Mouse (Mus musculus): Measurements from ENCODE around the gene Plcb4. TPM values are rescaled to one million over a fixed set of nuclear protein-coding genes. Genes with fewer than 3 reads are reported as not detected.
A peak's percentile ranks its signal among the peaks of the same experiment; 100 is the strongest.

The Plcb4 gene
- polyA plus RNA-seq, 1 experiment from 2014 or later = 15.9 TPM

DNA sequence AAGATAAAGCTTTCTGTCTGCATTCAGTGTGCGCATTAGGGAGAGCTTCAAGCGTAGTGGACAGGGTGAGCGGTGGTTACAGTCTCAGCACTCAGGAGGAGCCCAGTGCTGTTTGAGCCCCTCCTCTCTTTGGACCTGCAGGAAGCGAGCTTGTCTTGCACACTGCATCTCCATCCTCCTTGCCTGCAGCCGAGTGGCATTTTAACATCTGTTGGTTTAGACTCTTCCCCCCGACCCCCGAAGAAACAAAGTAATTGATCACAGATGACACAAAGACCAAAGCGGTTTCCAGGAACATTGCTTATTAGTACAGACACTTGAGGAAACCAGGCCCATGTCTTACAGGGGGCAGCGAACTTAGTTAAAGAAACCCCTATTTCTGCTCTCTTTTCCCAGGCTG lies 207.6 kb downstream of the Plcb4 start:
- Histone ChIP-seq H3K4me1 (peaks cover 10% of the 10 kb centered on the region), H3K9me3 (no peaks in the 10 kb centered on the region), H3K27me3 (ENCODE audit: poor library complexity, severe bottlenecking) (no peaks in the 10 kb centered on the region), H3K4me3 (no peak overlapping the region), H3K27ac (no peak overlapping the region), H3K36me3 (replicated peaks) (no peaks in the 10 kb centered on the region)
- WGBS = 62% methylated on average over 9 of the region's 9 CpGs
- peak; percentile 29 for DNase-seq (ENCODE audit: extremely low spot score, low spot score)

DNA sequence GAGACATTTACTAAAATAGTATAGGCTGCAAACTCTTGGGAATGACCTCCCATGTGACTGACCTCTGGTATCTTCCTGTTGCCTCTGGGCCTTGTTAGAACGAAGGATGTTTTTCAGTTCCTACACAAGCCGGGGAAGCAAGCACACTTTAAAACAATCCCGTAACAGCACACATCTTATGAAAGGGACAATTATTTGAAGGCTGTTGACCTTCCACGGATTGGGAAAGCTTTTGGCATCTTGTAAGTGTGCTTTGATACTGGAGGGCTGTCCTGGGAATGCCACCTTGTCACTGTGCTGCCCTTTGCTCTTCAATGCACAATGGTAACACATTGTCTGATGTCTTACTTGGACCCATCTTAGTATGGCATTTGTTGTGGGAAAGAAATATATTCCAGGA lies 208.0 kb downstream of the Plcb4 start:
- H3K27me3 ChIP-seq (ENCODE audit: poor library complexity, severe bottlenecking) = no peaks in the 10 kb centered on the region
- DNase-seq (ENCODE audit: extremely low spot score, low spot score) = no peak
- H3K27ac ChIP-seq = no peak overlapping the region
- H3K9me3 ChIP-seq = no peaks in the 10 kb centered on the region
- H3K4me3 ChIP-seq = no peak overlapping the region
- H3K4me1 ChIP-seq = peaks cover 10% of the 10 kb centered on the region
- WGBS = 71% methylated on average over 4 of the region's 4 CpGs
- no peaks in the 10 kb centered on the region for H3K36me3 ChIP-seq (replicated peaks)

DNA sequence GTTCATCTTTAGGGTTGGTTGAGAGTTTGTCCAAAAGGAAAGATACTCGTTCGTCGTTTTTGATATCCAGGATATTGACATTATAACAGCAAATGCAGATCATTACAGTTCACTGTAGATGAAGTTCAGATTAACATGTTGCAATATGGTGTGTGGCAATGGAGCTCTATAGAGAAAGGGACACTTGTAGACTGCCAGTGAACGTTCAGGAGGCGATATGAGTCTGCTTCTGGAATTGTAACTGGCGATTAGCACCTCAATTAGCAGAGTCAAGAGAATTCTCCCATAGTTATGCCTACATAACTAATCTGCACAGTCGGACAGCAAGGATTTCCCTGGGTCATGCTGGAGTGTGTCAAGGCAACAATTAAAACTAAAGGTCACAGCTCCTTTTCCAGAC lies 210.8 kb downstream of the Plcb4 start:
- H3K27me3 ChIP-seq (ENCODE audit: poor library complexity, severe bottlenecking) = no peaks in the 10 kb centered on the region
- no peak overlapping the region for H3K27ac ChIP-seq
- WGBS = 90% methylated on average over 7 of the region's 7 CpGs
- DNase-seq (ENCODE audit: extremely low spot score, low spot score) = no peak
- H3K36me3 ChIP-seq (replicated peaks) = no peaks in the 10 kb centered on the region
- no peaks in the 10 kb centered on the region for H3K9me3 ChIP-seq
- peaks cover 18% of the 10 kb centered on the region for H3K4me1 ChIP-seq
- no peak overlapping the region for H3K4me3 ChIP-seq

DNA sequence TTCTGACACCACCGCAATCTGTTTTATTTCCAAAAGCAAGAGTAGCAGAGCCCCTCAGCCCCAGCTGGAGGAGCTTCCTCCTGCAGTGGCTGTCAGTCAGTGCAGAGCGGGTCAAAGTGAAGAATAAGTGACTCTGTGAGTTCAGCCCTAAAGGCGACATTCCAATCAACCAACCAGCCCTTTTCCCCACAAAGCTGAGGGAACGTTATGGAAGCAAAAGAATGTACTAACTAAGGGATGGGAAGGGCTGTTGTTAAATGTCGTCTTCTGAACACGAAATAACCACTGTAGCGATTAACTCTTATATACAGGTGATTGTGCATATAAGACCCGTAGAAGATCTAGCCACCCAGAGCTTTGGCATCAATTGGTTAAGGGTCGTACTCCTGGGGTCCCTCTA lies 214.3 kb downstream of the Plcb4 start:
- no peak overlapping the region for H3K4me3 ChIP-seq
- H3K27ac ChIP-seq = no peak overlapping the region
- no peak for DNase-seq (ENCODE audit: extremely low spot score, low spot score)
- WGBS = 79% methylated on average over 9 of the region's 9 CpGs
- H3K4me1 ChIP-seq = peaks cover 8% of the 10 kb centered on the region
- no peaks in the 10 kb centered on the region for H3K9me3 ChIP-seq
- no peaks in the 10 kb centered on the region for H3K36me3 ChIP-seq (replicated peaks)
- H3K27me3 ChIP-seq (ENCODE audit: poor library complexity, severe bottlenecking) = no peaks in the 10 kb centered on the region

DNA sequence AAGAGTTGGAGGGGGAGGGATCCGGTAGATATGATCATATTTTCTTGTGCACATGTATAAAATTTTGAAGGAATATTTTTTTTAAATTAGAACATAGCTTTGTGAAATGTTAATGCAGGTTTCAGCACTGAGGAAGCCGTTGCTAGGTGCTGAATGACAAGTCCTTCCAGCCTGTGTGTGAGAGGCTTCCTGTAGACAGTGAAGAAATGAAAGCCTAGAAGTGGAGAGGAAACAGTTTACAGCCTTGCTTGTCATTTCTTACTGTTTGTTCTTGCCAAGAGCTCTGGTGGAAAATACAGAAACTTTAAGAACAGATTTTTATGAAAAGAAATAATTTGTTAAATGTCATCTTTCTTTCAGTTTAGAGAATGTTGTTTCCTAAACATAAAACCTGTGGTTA lies 214.9 kb downstream of the Plcb4 start:
- H3K27me3 ChIP-seq (ENCODE audit: poor library complexity, severe bottlenecking) = no peaks in the 10 kb centered on the region
- 88% methylated on average over 2 of the region's 2 CpGs for WGBS
- no peaks in the 10 kb centered on the region for H3K36me3 ChIP-seq (replicated peaks)
- H3K4me1 ChIP-seq = peaks cover 8% of the 10 kb centered on the region
- no peaks in the 10 kb centered on the region for H3K9me3 ChIP-seq
- DNase-seq (ENCODE audit: extremely low spot score, low spot score) = no peak
- no peak overlapping the region for H3K4me3 ChIP-seq
- no peak overlapping the region for H3K27ac ChIP-seq

DNA sequence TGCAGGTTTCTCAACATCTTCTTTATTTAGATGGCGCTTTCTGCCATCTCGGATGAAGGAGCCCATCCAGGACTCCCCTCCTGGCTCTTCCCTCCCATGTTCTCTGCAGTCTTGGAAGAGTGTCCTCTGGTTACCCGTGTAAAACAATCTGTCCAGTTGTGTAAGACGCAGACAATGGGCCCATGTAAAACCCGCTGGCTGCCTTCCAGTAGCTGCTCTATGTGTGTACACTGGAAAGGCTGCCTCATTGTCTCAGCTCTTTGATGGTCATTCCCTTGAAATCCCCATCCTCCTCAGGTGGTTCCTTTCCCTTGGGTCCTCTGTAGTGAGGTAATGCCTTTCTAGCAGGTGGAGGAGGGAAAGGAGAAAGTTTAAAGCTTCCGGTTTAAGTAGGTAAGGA lies 216.7 kb downstream of the Plcb4 start:
- 90% methylated on average over 6 of the region's 6 CpGs for WGBS
- Histone ChIP-seq H3K4me3 (no peak overlapping the region), H3K27ac (no peak overlapping the region), H3K36me3 (replicated peaks) (no peaks in the 10 kb centered on the region), H3K27me3 (ENCODE audit: poor library complexity, severe bottlenecking) (no peaks in the 10 kb centered on the region), H3K9me3 (no peaks in the 10 kb centered on the region), H3K4me1 (peaks cover 12% of the 10 kb centered on the region)
- no peak for DNase-seq (ENCODE audit: extremely low spot score, low spot score)

DNA sequence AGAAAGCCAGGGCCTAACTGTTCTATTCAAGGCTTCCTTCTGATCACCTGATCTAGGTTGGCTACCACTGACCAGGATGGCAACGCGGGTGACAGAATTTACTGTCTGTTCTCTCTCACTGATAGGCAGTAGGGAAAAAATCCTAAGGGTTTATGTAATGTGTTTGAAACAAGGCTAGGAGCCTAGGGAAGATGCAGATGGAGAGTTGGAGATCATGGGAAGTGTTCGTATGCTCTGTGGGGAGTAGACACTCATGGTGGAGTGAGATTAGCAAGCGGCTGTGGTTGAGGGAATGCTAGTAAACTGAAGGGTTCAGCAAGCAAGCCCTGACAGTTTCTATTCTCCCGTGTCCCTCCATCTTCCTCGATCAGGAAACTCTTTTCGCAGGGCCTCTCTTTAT lies 220.5 kb downstream of the Plcb4 start:
- no peak overlapping the region for H3K4me3 ChIP-seq
- WGBS = 94% methylated on average over 7 of the region's 7 CpGs
- no peaks in the 10 kb centered on the region for H3K9me3 ChIP-seq
- H3K4me1 ChIP-seq = 0 out of 2 replicates have a peak, but pooled peaks cover 7% of the 10 kb centered on the region
- H3K27me3 ChIP-seq (ENCODE audit: poor library complexity, severe bottlenecking) = no peaks in the 10 kb centered on the region
- no peak for DNase-seq (ENCODE audit: extremely low spot score, low spot score)
- no peaks in the 10 kb centered on the region for H3K36me3 ChIP-seq (replicated peaks)
- no peak overlapping the region for H3K27ac ChIP-seq

DNA sequence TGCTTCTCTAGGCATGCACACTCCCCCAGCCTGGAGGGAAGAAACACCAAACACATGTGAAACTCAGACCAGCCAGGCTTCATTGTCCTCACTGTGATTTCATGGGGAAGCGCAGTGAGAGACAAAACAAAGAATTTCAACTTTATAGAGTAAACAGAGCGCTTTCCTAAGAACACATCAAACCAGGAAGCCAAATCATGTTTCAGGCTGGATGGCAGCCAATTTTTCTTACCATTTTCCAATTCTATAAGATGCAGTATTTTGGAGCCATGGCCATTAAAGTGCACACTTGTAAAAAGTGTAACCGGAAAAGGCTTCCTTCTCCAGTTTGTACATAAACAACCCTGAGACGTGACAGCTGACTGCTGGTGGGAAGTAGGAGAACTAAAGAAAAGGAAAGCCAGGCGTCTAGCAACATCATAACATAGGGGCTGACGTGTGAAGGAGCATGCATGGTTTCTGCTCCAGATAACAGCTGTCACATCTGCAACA lies 221.5 kb downstream of the Plcb4 start:
- Histone ChIP-seq H3K4me1 (0 out of 2 replicates have a peak, but pooled peaks cover 7% of the 10 kb centered on the region), H3K36me3 (replicated peaks) (no peaks in the 10 kb centered on the region), H3K4me3 (no peak overlapping the region), H3K27me3 (ENCODE audit: poor library complexity, severe bottlenecking) (no peaks in the 10 kb centered on the region), H3K27ac (0 out of 2 replicates have a peak overlapping the region, but pooled peaks have one; percentile 20), H3K9me3 (no peaks in the 10 kb centered on the region)
- 86% methylated on average over 6 of the region's 6 CpGs for WGBS
- no peak for DNase-seq (ENCODE audit: extremely low spot score, low spot score)

DNA sequence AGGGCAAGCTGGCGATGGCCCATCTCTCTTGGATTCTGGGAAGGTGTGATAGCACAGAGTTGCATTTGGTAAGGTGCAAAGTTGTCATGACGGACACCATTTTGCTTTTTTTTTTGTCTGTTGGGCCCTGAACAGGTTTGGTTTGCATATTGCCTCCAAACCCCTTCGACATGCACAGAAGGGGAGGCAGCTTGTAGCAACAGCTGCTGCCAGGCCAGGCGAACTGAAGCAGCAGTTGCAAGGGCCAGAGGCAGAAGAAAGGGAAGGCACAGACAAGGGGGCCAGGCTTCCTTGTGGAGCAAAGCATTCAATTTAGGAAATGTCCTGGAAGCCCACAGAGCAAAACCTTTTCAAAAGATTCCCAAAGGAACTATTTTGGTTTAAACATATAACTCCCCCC lies 224.5 kb downstream of the Plcb4 start:
- no peaks in the 10 kb centered on the region for H3K27me3 ChIP-seq (ENCODE audit: poor library complexity, severe bottlenecking)
- H3K36me3 ChIP-seq (replicated peaks) = no peaks in the 10 kb centered on the region
- DNase-seq (ENCODE audit: extremely low spot score, low spot score) = no peak
- H3K27ac ChIP-seq = no peak overlapping the region
- no peak overlapping the region for H3K4me3 ChIP-seq
- 0 out of 2 replicates have a peak, but pooled peaks cover 7% of the 10 kb centered on the region for H3K4me1 ChIP-seq
- 87% methylated on average over 4 of the region's 4 CpGs for WGBS
- H3K9me3 ChIP-seq = no peaks in the 10 kb centered on the region

DNA sequence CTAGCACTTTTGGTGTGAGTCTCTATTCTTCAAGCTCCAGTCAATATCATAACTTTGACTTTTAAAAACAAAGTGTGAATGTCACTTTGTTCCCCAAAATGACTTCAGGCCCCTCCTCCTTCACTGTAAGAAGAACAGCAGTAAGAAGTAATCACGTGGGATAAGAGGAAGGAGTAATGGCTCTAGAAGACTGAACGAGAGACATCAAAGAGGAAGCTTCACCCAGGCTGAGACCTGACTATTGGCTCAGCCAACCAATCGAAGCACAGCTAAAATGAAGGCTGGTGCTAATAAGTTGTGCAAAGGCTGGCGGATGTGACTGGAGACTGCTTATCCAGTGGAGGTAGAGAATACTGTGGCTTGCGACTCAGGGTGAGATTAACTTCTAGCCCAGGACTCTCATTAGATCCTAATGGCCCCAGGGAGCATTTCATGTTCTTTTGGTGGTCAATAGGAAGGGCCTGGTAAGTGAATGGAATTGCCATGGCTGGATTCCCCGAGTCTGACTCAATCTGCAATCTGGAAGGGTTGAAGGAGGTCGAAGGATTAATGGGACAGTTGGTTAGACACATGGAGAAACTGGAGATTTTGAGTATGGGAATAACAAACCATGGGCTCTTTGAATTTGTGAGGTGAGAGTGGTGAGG lies 225.8 kb downstream of the Plcb4 start:
- H3K27ac ChIP-seq = no peak overlapping the region
- no peak for DNase-seq (ENCODE audit: extremely low spot score, low spot score)
- WGBS = 78% methylated on average over 7 of the region's 7 CpGs

DNA sequence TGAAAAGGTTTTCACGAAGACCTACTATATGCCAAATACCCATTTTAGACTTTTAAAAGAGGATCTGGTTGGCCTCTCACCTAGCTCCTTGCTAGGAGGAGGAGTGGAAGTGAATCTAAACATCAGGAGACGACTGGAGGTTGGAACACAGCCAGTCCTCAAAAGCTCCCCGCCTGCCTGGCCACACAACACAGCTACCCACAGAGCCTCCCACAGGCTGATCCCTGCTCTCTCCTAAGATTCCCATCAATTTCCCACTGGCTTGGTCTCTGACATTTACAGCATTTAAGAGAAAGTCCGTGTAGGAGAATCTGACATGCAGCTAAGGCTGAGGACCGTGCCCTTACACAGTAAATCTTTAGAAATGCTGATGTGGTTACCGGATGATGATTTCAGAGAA lies 226.8 kb downstream of the Plcb4 start:
- WGBS = 92% methylated on average over 6 of the region's 6 CpGs
- Histone ChIP-seq H3K9me3 (no peaks in the 10 kb centered on the region), H3K4me1 (0 out of 2 replicates have a peak, but pooled peaks cover 2% of the 10 kb centered on the region), H3K4me3 (no peak overlapping the region), H3K36me3 (replicated peaks) (no peaks in the 10 kb centered on the region), H3K27ac (no peak overlapping the region), H3K27me3 (ENCODE audit: poor library complexity, severe bottlenecking) (no peaks in the 10 kb centered on the region)
- DNase-seq (ENCODE audit: extremely low spot score, low spot score) = no peak

More for the DNA sequence above, 225.8 kb downstream of the Plcb4 start:
- Histone ChIP-seq H3K4me3 (no peak overlapping the region), H3K9me3 (no peaks in the 10 kb centered on the region), H3K27me3 (ENCODE audit: poor library complexity, severe bottlenecking) (no peaks in the 10 kb centered on the region), H3K4me1 (0 out of 2 replicates have a peak, but pooled peaks cover 7% of the 10 kb centered on the region), H3K36me3 (replicated peaks) (no peaks in the 10 kb centered on the region)

DNA sequence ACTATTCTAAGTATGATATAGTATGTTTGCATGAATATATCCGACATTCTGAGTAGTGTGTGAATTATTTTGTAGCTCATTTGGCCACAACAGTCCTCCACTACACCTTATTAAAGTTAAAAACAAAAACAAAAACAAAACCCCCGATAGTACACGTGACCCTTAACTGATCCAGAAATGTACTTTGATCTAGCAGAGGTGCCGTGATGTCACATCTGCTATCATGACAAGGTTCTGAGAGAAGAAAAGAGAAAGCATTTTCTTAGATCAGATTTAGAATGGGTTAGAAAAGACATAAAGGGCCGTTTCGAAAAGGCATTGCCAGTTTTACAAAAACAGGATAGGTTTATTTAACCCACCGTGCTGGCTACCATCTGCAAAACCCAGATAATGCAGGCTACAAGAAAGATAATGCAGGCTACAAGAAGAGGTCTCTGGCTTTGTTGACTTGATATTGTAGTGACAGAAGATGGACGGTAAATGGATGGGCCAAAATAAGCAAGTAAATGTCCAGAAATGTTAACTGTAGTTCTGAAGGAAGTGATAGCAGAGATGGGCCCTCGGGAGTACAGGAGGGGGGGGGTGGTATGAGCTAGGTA lies 227.4 kb downstream of the Plcb4 start:
- H3K9me3 ChIP-seq = no peaks in the 10 kb centered on the region
- H3K27me3 ChIP-seq (ENCODE audit: poor library complexity, severe bottlenecking) = no peaks in the 10 kb centered on the region
- DNase-seq (ENCODE audit: extremely low spot score, low spot score) = no peak
- 93% methylated on average over 9 of the region's 9 CpGs for WGBS
- H3K4me3 ChIP-seq = no peak overlapping the region
- 0 out of 2 replicates have a peak, but pooled peaks cover 2% of the 10 kb centered on the region for H3K4me1 ChIP-seq
- H3K36me3 ChIP-seq (replicated peaks) = no peaks in the 10 kb centered on the region
- no peak overlapping the region for H3K27ac ChIP-seq

DNA sequence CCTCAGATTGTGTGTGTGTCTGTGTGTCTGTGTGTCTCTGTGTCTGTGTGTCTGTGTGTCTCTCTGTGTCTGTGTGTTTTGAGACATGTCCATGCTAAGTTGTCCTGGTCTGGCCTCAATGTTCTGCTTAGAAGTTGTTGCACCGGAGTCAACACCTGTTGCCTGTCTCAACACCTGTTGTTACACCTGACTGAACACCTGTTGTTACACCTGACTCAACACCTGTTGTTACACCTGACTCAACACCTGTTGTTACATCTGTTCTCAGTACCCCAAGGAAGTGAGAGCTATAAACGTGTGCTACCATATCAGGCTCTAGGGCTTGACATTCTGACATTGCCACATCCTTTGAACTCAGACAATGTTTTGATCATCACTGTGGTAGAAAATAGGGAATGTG lies 229.0 kb downstream of the Plcb4 start:
- no peak overlapping the region for H3K27ac ChIP-seq
- 95% methylated on average over 2 of the region's 2 CpGs for WGBS

More for the DNA sequence above, 229.0 kb downstream of the Plcb4 start:
- H3K9me3 ChIP-seq = no peaks in the 10 kb centered on the region
- no peak overlapping the region for H3K4me3 ChIP-seq
- no peak for DNase-seq (ENCODE audit: extremely low spot score, low spot score)
- no peaks in the 10 kb centered on the region for H3K36me3 ChIP-seq (replicated peaks)
- H3K4me1 ChIP-seq = no peaks in the 10 kb centered on the region
- no peaks in the 10 kb centered on the region for H3K27me3 ChIP-seq (ENCODE audit: poor library complexity, severe bottlenecking)
